Mouse (Mus musculus) common myeloid progenitor, adult 5-6 weeks (primary cell): ENCODE data around the gene Rab12. TPM values are rescaled to one million over a fixed set of nuclear protein-coding genes. Genes with fewer than 3 reads are reported as not detected.
"Not testable (repeated sequence)": the region's sequence is repeated elsewhere in the genome, so short reads cannot be mapped to it uniquely, and the experiment has no call there.

Experiments
- ATAC-seq: replicated peaks from 2 replicates; pipeline ENCODE4 v1.8.0; 2016; ENCODE audit warnings: low read depth, mild to moderate bottlenecking, moderate TSS enrichment, inconsistent platforms; ENCODE audit not compliant: poor library complexity, severe bottlenecking
- total RNA-seq: library from RNA; stranded (forward); fragments of 200-1000, 187-1606 nt; gene quantifications from 2 replicates; pipeline ENCODE4 v1.2.3, GENCODE M21; 2017

Gene Rab12
- 24.4 and 26.0 TPM in 2 replicates for total RNA-seq

- ATAC-seq: peak; percentile 98
These were observed at the start of gene Rab12 for GRCm38 (mm10) chr17:66519554-66520553. Gene Rab12, minus strand, starts transcription at chr17:66519729.

GRCm38 (mm10) chr17:66564213-66564612 lies 44.7 kb upstream of the Rab12 start:
- ATAC-seq: no peak

- no peak for ATAC-seq
These were observed 44.0 kb upstream of the Rab12 start for GRCm38 (mm10) chr17:66563551-66563950.

GRCm38 (mm10) chr17:66561380-66561779 lies 41.9 kb upstream of the Rab12 start:
- ATAC-seq: no peak

- ATAC-seq: 0 out of 2 replicates have a peak, but pooled peaks have one; percentile 25
These were observed 39.1 kb upstream of the Rab12 start for GRCm38 (mm10) chr17:66558404-66559317.

GRCm38 (mm10) chr17:66552690-66553089 lies 33.2 kb upstream of the Rab12 start:
- ATAC-seq: no peak

- ATAC-seq: no peak
These were observed 31.0 kb upstream of the Rab12 start for GRCm38 (mm10) chr17:66550486-66550885.

- peak; percentile 78 for ATAC-seq
These were observed 12.8 kb upstream of the Rab12 start for GRCm38 (mm10) chr17:66532285-66532684.

- no peak for ATAC-seq
These were observed 3.9 kb upstream of the Rab12 start for GRCm38 (mm10) chr17:66523396-66523795.

GRCm38 (mm10) chr17:66522631-66523030 lies 3.1 kb upstream of the Rab12 start:
- ATAC-seq: not testable (repeated sequence)

GRCm38 (mm10) chr17:66518877-66519553 lies 514 bp downstream of the Rab12 start:
- peak; percentile 39 for ATAC-seq

- no peak for ATAC-seq
These were observed 2.6 kb downstream of the Rab12 start for GRCm38 (mm10) chr17:66516953-66517352.

- peak; percentile 69 for ATAC-seq
These were observed 5.1 kb downstream of the Rab12 start for GRCm38 (mm10) chr17:66514288-66514995.

GRCm38 (mm10) chr17:66512202-66512956 lies 7.2 kb downstream of the Rab12 start:
- peak; percentile 57 for ATAC-seq

- ATAC-seq: no peak
These were observed 9.3 kb downstream of the Rab12 start for GRCm38 (mm10) chr17:66510221-66510683.

GRCm38 (mm10) chr17:66507049-66507954 lies 12.2 kb downstream of the Rab12 start:
- no peak for ATAC-seq

GRCm38 (mm10) chr17:66504964-66505363 lies 14.6 kb downstream of the Rab12 start:
- no peak for ATAC-seq
